Mouse (Mus musculus) lung, postnatal 14 days (tissue): Measurements from ENCODE around the gene Sh2d2a.
"Not testable (repeated sequence)": the region's sequence is repeated elsewhere in the genome, so short reads cannot be mapped to it uniquely, and the experiment has no call there.

ENCODE experiments used
- DNase-seq: peaks from one replicate; pipeline ENCODE4 v3.0.0; 2021

Gene Sh2d2a

DNA sequence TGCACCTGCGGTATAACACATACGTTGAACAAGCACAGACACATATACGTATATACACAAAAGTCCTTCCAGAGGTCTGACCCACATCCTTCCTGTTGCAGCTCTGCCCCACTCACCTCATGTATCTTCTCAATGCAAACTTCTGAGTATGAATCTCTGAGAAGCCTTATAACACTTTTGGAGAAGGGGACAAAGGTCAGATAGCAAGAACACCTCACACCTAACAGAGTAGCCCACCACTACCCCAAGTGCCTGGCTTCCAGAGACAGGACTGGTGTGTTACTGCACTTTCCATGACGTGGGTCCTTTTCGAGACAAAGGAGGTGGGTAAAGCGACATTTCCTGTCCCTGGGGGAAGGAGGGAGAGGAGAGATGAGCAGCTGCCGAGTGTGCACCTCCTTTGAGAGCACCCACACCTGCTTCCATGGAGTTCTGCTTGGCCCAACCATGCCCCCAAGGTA, at the start of gene Sh2d2a:
Sh2d2a (plus strand) TSS at position 106 of the 461 bp plus-strand sequence.
- DNase-seq = no peak

DNA sequence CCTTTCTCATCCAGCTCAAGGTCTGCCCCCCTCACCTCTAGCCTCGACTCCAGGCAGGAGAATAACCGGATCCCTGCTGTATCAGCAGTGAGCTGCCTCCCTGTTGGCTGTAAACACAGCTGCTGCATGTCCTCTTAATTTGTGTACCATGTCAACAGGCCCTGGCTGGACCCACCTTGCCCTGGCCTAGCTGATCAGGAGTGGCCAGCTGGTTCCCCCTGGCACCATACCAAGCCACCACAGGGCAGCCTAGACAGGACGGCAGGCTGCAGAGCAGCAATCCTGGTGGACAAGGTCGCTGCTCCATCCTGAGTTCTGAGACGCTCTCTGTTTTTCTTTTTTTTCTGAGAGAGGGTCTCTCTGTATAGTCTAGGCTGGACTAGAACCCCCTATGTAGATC, 44.9 kb upstream of the Sh2d2a start:
- DNase-seq = no peak

DNA sequence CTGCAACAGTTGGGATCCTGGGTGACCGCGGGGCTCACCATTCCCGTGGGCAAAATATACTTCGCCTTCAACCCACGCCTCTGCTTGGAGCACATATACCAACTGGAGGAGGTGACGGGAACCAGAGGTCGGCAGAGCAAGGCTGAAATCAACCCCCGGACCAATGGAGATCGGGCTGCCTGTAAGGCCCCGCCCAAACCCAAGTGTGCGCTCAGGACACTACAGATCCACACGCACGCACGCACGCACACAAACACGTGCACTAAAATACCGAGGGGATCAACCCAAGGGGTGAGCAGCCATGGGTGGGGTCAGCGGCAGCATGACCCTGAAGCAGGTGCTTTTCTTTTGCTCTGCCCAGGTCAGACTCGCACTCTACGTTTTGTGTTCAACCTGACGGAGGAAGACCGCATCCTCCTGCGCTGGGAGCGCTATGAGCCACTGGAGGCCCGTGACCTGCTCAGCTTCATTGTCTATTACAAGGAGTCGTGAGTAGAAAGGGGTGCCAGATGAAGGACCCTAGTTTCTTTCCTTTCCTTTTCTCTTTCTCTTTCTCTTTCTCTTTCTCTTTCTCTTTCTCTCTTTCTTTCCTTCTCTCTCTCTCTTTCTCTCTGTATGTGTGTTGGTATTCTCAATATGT, 42.4 kb upstream of the Sh2d2a start:
- DNase-seq = no peak

DNA sequence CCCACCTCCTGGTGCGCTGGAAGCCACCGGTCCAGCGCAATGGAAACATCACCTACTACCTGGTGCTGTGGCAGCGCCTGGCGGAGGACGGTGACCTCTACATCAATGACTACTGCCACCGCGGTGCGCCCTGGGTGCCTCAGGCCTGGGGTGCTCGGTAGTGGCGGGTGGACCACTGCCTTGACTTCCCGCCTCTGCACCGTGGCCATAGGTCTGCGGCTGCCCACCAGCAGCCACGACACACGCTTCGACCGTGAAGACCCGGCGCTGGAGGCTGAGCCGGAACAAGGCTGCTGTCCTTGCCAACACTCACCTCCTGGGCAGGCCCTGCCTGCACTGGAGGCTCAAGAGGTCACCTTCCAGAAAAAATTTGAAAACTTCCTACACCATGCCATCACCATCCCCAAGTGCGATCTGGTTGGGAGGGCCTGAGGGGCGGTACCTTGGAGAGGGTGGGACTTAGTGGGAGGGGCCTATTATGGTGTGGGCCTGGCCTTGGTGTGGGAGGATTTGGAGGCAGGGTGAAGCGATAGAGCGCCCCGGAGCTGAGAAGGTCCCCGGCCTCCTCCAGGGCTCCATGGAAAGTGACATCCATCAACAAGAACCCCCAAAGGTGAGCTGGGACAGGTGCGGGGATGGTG, 37.1 kb upstream of the Sh2d2a start:
- no peak for DNase-seq

DNA sequence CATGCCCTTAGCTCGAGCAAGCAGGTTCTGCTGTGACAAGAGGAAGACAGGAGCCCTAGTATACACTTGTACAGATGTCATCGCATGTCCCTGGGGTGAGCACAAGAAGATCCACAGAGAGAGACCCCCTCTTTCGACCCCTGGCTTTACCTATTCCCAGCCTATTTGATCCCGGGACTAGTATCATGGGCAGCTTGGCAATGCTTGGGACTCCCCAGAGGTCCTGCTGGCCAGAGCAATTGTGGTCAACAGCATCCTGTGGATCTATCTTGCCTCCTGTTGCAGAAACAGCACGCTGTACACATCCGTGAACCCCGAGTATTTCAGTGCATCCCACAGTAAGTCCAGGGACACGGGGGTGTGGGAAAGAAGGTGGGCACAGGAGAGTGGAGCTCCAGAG, 35.3 kb upstream of the Sh2d2a start:
- DNase-seq = no peak

DNA sequence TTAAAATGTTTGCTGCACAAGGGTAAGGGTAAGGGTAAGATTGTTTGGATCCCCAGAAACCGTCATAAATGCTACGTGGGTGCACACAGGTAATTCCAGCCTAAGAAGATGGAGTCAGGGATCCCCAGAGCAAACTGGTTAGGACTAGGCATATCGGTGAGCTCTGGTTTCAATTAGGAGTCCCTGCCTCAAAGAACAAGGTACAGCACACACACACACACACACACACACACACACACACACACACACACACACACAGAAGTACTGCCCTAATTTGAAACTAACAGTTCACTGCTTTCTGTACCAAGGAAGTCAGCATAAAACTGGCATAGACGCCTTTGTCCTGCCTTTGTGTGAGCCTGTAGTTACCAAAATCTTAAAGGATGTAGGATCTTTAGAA, 34.1 kb upstream of the Sh2d2a start:
- DNase-seq = no peak

DNA sequence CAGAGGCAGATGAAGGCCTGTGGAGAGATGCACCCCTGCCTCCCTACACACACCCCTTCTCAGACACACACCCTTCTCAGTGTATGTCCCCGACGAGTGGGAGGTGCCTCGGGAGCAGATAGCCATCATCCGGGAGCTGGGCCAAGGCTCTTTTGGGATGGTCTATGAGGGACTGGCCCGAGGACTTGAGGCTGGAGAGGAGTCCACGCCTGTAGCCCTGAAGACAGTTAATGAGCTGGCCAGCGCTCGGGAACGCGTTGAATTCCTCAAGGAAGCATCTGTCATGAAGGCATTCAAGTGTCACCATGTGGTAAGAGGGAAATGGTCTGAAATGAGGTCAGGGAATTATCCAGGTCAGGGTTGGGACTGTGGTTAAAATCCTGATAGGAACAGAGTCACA, 33.7 kb upstream of the Sh2d2a start:
- DNase-seq = no peak

DNA sequence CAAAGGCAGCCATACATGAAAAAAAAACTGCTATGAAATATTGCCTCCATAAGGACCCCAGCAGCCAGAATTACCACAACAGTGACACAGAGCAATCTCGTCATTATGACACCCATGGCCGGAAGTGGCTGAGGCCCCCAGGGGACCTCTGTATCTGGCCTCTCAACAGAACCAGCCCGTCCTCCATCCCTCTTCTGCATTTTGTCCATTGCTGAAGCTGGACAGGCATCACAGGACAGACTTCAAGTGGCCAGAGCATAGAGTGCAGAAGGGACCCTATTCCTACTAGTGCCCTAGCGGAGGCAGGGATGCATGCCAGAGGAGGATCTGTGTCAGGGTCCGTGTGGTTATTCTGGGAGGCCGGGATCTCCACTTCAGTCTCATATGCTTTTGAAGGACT, 30.4 kb upstream of the Sh2d2a start:
- no peak for DNase-seq

DNA sequence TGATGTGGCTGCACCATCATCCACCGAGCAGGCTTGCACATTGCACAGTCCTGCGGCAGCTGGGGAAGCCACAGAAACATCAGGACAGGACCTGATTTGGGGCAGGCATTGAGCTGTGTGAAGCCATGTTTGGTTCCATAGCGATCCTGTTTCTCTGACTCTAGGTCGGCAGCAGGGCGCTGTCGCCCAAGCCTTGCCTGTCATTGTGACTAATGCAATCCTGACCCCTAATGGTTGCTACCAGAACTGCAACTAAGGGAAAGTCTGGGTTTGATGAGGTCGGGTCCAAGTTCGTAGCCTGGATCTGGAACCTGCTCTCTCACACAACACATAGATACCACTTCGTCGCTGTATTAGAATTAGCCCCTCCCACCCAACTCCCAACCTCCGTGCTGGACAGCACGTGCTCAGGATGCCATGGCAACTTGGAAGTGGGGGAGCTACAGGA, 29.9 kb upstream of the Sh2d2a start:
- peak; percentile 83 for DNase-seq

DNA sequence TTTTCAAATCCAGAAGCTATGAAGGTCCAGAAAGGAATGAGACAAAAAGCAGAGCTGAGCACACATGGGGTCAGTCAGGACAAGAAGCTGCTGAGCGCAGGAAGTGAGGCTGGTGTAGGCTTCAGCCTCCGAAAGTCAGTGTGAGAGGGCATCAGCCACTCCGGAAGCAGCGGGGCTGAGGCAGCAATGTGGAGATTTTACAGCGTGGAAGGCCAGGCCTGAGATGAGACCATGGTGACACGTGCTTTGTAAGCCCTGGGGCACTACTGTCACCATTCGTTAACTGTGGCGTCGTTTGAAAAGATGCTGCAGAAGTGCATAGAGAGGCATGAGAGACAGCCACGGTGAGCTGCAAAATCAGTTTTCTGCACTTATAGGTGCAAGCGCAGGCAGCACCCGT, 28.3 kb upstream of the Sh2d2a start:
- no peak for DNase-seq

DNA sequence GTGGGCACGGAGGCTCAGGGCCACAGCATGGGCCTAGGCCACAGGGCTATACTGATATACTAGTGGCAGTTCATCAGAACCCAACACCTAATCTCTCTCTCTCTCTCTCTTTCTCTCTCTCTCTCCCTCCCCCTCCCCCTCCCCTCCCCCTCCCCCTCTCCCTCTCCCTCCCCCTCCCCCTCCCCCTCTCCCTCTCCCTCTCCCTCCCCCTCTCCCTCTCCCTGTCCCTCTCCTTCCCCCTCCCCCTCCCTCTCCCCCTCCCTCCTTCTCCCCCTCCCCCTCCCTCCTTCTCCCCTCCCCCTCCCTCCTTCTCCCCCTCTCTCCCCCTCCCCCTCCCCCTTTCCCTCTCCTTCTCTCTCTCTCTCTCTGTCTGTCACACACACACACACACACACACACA, 22.3 kb upstream of the Sh2d2a start, which contains the start of gene Pear1:
Pear1 (minus strand) TSS at position 101 of the 400 bp plus-strand sequence.
- DNase-seq = not testable (repeated sequence)

DNA sequence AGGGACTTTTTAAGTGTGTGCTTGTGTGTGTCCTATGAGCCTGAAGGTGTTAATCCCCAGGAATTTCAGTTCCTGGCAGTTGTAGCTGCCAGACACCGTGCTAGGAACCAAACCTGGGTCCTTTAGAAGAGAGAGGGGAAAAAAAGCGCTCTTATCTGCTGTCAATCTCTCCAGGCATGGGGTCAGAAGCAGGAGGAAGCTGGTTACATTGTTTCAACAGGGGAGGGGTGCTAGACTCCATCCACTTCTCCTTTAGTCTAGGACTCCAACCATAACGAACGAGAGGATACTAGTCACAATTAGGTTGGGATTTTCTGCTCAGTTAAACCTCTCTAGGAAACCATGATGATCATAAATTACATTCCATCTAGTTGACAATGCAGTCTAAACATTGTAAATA, 18.1 kb upstream of the Sh2d2a start:
- DNase-seq = no peak

DNA sequence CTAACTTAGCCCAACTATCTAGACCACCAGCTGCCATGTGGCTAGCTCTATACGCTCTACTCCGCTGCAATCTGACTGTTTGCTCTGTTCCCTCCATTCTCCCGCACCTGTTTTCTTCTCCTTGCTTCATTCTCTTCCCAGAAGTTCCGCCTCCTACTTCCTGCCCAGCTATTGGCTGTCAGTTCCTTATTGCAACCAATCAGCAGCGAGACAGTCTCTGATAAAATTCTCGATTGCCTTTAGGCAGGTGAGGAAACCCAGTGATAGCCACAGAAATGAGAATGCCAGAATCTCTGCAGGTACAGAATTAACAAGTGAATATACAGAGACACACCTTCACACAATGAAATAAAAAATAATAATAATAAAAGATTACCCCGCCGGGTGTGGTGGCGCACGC, 17.5 kb upstream of the Sh2d2a start:
- no peak for DNase-seq

DNA sequence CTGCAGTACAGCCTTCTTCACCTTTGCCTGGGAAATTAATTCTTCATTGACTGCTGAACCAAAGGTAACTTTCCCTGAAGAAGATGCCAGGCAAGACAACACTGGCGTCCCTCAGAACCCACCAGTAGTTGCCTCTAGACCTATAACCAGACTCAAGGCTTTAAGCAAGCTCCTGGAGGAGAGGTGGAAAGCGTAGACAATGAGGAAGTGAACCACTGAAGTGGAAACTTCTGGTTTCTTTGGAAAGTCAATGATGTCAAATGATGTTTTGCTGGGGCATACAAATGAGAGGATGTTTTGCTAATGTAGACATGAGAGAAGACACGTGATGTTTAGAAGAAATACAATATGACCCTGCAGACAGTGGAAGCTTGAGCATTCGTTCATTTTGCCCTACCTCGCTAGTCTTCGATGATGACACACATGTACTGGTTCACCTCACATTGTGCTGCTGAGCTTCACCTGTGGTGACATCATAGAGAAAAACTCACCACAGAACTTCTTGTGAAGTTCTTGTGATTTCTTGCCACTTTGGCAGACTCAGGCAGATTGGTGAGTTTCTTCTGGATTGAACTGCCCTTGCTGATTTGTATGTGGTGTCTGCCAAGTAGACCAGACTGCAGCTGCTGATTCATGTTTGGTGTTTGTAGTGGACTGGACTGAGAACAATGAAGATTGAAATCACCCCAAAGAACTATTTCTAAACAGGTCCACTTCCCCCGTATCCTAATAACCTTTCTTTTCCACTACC, 14.3 kb upstream of the Sh2d2a start:
- no peak for DNase-seq

DNA sequence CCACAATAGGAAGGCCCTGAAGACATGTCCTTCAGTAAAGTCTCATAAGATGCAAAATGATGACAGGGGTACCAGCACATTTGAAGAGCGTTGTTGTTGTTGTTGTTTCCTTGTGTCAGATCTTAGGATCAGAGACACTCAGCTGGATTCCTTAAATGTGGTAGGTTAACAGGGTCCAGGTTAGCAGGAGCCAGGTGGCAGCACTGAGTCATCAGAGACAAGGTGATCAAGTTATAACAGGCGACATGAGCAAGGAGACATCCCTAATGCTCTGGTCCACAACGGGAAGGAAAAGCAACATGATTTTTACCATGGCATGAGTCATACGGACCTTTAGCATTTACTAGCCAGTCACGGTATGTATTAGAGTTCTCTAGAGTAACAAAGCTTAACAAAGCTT, 13.1 kb upstream of the Sh2d2a start:
- DNase-seq = no peak

DNA sequence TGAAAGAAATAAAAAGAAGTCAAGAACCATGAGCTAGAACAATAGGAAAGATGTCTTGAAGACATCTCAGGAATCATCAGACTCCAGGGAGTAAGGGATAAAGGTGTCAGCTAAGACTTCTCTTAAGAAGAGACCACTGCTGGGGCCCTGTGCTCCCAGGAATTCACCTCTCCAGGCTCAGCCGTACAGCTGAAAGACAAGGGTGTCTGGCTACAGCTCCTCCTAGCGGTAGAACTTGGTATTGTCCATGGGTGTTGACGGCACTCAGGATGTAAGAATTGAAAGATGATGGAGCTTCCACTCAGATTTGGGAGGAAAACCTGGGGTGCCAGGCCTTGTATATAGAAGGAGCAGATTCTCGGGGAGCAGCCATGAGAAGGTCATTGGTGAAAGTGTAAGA, 7.9 kb upstream of the Sh2d2a start:
- DNase-seq = peak; percentile 87

DNA sequence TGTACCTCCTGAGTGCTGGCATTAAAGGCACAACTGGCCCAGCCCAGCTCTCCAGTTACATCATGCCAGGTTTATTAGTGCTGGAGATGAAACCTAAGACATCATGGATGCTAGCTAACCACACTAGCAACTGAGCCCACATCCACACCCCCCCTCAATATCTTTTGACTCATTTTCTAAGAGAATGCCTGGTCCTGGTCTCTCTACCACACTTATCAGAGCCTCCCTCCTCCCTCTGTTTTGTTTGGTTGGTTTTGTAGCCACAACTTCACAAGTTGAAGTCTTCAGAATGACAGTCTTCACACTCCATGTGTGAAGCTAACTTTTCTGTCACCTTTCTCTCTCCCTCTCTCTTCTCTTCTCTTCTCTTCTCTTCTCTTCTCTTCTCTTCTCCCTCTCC, 5.7 kb upstream of the Sh2d2a start:
- no peak for DNase-seq

DNA sequence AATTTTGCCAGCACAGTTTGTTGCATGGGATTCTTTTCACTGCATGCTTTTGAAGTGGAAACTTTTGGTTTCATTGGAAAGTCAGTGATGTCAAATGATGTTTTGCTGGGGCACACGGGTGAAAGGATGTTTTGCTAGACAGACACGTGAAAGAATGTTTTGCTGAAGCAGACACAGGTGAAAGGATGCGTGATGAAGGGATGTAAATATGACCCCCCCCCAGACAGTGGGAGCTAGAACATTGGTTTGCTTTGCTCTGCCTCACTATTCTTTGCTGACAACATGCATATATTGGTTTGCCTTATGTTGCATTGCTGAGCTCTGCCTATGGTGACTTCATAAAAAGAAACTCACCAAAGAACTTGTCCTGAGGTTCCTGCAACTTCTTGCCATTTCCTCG, 1.6 kb upstream of the Sh2d2a start:
- DNase-seq = no peak

DNA sequence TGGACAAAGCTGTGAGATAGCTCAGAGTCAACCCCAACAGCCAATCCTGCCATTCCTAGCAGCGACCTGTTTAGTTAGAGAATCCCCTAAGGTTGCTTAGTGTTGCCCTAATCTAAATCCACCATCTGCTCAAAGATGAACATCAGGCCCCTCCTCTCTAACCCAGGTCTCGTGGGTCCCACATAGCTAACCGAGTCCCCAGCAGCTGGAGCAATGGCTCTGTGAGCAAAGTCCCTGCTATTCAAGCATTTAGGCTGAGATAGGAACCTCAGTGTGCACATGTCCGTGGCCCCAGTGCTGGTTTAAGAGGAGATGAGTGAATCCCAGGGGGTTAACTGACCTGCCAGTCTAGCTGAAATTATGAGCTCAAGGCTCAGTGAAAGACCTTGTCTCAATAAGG, 369 bp upstream of the Sh2d2a start:
- no peak for DNase-seq

DNA sequence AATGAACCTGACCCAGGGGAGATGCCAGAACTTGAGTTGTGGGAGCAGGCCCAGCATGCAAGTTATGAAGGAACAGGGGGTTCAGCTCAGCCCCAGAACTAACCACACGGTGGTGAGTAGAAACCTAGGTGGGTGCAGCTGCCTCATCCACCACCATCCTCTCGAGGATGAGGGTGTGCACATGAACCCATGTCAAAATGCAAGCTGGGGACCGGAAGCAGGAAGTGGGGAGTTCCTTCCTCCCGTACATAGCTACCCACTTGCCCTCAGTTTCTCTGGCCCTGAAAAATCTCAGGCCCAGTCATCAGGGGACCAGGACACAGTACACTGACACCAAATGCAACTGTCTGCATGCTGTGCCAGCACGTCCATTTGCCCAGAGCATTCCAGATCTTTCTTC, 1.1 kb downstream of the Sh2d2a start:
- no peak for DNase-seq

DNA sequence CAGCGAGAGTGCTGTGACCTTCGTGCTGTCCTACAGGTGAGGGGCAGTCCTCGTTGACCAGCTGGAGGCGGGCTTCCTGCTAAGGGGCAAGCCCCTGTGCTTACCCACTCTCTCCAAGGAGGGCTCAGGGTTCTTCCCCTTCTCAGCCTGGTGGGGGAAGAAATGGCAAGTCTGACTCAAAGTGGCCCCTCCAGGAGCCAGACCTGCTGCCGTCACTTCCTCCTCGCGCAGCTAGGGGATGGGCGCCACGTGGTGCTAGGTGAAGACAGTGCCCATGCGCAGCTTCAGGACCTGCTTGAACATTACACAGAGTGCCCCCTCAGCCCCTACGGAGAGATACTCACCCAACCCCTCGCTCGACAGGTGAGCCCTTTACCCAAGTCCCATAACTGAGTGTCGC, 2.6 kb downstream of the Sh2d2a start:
- no peak for DNase-seq

DNA sequence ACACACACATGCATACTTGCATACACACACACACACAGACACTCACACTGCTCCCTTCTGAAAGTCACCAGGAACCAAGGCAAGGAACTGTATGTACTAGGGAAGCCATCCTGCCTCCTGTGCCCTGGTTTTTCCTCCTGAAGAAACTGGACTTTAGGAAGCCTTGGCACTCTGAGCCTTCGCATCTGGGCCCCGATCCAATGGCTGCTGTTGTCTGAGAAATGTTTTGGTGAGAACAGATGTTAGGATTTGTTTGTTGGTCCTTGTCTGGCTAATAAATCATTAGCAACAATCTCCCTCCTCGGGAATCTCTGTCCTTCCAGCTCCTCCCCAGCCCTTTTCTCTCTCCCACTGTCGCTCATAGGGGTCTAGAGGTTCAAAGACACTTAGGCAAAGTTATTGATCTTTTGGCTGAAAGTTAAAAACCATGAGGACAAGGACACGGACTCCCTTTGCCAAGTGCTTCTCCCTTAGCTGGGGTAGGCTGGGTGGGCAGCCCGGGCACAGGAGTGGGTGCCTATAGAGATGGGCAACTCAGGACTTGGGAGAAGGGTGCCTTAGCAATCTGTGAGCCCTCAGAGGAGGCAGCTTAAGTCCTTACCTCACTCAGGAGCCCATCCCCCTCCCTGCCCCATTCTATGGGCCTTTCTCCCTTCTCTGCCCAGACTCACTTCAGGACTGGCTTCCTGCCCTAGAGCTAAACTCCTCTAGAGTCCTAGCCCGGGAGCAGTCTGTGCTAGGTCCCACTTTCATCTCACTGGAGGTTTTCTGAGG, 8.4 kb downstream of the Sh2d2a start:
- peak; percentile 46 for DNase-seq

DNA sequence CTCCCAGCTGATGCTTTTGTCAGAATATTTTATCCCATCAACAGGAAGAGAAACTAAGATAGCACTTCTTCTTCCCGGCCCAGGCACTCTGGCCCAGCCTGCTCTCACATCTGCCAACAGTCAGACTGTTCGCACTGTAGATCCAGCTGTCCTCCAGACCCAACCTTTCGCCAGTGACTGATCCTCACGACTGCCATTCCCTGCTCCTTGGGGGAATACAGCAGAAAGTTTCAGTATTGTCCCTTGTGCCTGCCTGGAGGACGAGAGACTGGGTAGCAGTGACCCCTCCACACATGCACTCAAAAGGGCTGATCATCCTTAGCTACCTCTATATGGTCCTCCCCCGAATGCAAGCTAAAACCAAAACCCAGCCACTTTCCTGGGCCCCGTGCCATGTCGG, 9.4 kb downstream of the Sh2d2a start:
- DNase-seq = no peak
